Mouse (Mus musculus) adrenal gland, postnatal 4 days (tissue): Measurements from ENCODE around the gene Pde4dip. TPM values are rescaled to one million over a fixed set of nuclear protein-coding genes. Genes with fewer than 3 reads are reported as not detected.

ENCODE experiments used
- DNase-seq, 2 experiments: peaks; one replicate each; pipeline ENCODE4 v3.0.0; 2021 to 2022; ENCODE audit warnings: low spot score in 2 of 2, mixed read lengths in 2 of 2
- total RNA-seq, 2 experiments: library from RNA; stranded (reverse); gene quantifications; 2 replicates each; pipeline ENCODE4 v1.2.3; 2021

Gene Pde4dip
- total RNA-seq, 2 experiments from 2014 or later = 43.0 to 64.5 TPM

DNA sequence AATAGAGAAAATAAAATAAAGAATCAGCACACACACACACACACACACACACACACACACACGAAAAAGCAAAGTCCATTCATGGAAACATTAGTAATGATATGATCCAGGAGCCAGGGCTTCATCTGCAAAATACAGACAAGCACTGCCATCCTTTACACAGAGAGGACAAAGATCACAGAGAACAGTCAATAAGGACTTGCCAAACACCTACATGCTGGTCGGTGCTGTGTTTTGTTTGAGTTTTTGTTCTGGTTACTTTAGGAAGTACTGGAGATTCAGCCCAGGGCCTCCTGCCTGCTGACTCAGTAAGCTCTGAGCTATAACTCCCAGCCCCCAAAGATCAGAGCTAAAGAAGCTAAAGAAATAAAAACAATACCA lies 43.7 kb downstream of the Pde4dip start:
- DNase-seq = no peak

DNA sequence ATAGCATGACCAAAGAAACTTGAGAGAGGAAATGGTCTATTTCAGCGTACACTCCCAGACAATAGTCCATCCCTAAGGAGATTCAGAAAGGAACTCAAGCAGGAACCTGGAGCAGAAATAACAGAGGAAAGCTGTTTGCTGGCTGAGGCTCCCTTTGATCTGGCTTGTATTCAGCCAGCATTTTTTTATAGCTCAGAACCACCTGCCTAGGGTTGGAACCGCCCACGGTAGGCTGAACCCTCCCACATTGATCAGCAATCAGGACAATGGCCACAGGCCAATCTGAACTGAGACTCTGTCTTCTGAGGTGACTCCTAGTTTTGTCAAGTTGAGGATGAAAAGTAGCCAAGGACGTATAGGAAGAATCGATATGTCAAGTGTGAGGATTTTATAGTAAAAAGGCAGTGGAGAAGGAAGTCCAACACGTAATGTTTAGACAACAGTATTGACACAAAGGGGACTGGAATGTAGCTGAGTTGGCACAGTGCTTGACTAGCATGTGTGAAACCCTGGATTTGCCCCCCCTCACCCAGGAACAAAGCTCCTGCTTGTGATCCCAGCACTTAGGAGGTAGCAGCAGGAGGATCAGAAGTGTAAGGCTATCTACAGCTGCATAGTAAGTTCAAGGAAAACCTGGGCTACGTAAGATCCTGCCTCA lies 44.2 kb downstream of the Pde4dip start:
- DNase-seq = no peak

GRCm38 (mm10) chr3:97842641-97843040 lies 45.9 kb downstream of the Pde4dip start:
- no peak for DNase-seq

GRCm38 (mm10) chr3:97840439-97840838 lies 48.1 kb downstream of the Pde4dip start:
- DNase-seq = no peak

DNA sequence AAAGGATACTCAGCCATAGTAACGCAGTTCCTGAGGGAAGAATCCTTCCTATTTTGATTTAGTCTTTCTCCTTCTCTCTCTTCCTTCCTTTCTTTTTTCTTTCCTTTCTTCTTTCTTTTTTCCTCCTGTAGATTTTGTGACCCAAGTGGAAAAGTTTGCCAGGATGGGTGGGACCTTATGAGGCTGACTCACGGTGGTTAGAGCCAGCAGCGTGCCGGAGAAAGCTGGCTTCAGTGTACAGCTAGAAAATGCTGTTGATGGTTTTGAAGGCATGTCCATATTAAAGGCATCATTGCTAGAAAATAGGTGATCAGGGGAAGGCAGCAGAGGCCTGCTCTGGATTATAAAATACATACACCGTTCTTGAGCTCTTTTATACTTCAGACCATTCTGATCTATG lies 52.6 kb downstream of the Pde4dip start:
- DNase-seq = no peak

- DNase-seq = no peak
Measured at GRCm38 (mm10) chr3:97834625-97835024, 53.9 kb downstream of the Pde4dip start.

GRCm38 (mm10) chr3:97831564-97832320 lies 56.8 kb downstream of the Pde4dip start:
- DNase-seq = no peak

DNA sequence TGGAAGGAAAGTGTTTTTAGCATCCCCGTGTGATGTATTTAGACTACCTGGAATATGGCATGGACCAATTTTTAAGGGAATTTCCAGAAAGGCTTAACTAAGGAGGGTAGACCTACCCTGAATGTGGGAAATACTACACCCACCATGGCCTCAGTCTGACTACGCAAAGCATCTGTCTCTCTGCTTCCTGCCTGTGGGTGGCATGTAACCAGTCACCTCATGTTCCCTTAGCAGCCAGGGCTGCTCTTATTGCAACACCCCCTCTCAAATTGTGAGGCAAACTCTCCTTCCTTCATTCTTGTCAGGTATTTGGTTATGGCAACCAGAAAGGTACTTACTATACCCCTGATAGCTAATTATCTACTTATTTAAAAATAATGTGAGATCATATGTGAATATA lies 57.9 kb downstream of the Pde4dip start:
- DNase-seq = no peak

GRCm38 (mm10) chr3:97830122-97830521 lies 58.4 kb downstream of the Pde4dip start:
- DNase-seq = no peak

DNA sequence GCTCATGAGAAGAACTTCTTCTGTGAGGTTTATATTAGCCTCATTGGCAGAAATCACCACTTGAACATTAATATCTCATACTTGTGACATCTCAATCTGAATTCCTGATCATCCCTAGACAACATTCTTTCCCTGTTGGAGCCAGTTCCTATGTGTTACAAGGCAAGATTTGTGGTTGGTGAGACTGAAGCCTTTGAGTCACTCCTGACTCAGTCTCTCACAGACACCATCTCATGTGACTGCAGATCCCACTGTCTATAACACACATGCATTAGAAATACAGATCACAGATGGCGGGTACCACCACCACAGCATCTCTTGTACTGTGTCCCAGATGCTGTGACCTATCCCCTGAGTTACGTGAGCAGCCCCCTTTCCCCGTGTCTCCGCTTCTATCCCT lies 60.2 kb downstream of the Pde4dip start:
- DNase-seq = no peak

DNA sequence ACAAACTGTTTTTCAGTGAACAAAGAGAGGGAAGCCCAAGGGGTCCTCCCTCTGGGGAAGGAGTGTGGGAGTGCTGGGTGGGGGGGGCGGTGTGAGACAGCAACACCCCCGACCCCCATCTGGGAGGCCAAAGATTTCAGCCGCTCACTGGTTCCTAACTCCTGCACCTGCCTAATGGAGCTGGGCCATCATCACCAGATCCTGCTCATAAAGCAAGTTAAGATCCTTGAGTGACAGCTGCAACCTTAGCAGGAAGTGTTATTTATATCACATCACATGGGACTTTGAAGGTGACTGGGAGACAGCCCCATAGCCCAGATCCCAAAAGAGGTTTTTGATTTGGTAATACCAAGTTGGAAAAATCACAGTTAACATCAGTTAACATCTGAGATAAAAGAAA lies 63.3 kb downstream of the Pde4dip start:
- no peak for DNase-seq

DNA sequence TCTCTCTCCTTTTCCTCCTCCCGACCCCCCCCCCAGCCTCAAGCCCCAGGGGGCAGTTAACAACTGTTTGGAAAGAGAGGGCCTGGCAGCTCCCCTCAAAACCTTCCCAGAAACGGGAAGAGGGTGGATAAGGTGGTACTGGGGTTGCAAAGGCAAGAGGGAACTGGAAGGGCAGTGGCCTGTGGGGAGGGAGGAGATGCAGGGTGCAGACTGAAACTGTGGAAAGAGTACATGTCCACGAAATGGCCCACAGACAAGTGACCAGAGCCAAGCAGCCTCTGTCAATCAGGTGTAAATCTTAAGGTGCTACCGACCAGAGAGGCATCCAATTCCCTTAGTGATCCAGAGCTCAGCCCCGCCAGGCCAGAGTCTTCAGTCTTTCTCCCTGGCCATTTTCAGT lies 63.8 kb downstream of the Pde4dip start:
- no peak for DNase-seq

DNA sequence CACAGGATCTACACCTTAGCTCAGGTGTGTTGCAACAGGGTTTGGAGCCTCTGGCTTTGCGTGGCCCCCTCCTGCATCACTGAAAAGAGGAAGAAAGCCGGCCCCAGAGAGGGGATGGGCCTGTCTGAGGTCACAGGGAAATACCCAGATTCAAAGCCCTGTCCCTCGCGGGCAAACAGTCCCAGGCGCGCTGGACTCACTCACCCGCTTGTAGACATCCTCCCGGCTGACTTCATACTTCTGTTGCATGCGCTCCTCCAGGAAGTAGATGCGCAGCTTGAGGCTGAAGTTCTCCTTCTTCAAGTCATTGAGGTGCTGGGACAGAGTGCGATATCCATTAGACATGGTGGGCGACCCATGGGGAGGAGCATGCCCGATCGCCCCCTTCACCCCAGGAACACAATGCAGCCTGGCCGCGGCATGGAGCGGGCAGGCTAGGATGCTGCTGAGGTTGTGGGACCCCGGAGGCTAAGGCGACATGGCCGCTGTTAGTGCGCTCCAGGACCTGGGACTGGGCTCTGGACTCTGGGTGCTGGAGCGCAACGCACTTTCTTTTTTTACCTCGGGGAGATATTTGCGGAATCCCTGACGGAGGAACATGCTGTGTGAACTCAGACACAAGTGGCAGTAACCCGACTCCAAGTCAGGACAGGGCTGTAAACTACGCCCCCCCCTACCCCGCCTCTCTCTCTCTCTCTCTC lies 64.3 kb downstream of the Pde4dip start:
- DNase-seq = no peak

DNA sequence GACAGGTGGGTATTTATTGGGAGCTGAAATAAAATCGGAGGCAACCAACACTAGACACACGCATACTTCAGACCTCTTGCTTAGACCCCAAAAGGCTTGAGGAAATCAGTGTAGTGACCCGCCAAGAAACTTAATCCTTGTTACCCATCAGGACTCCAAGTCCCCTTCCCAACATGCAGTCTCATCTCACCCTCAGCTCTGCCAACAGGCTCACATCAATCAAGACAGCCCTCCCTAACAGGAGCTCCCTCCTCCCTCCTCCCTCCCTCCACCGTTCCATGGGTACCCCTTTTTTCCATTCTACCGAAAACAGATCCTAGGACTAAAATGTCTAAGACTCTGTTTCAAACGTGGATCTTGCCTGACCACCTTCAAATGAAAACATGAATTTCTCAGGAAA lies 65.1 kb downstream of the Pde4dip start:
- DNase-seq = no peak

DNA sequence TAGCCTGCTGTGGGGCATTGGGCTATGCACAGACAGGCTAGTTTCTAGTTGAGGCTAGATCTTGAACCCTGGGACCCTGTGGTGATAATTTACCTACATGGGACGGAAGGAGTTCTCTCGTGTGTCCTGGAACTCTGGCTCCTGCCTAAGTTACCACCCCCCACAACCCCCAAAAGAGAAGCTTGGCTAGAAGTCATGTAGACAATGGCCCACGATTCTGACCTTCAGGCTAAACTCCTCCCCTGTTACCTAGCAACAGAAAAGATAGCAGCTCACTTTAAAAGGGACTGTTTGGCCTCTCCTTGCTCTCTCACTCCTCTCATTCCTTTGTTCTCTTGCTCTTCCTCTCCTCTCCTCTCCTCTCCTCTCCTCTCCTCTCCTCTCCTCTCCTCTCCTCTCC lies 69.5 kb downstream of the Pde4dip start:
- DNase-seq = no peak

GRCm38 (mm10) chr3:97818383-97818982 lies 70.0 kb downstream of the Pde4dip start:
- DNase-seq = no peak

- no peak for DNase-seq
Measured at GRCm38 (mm10) chr3:97811651-97812399, 76.7 kb downstream of the Pde4dip start.

DNA sequence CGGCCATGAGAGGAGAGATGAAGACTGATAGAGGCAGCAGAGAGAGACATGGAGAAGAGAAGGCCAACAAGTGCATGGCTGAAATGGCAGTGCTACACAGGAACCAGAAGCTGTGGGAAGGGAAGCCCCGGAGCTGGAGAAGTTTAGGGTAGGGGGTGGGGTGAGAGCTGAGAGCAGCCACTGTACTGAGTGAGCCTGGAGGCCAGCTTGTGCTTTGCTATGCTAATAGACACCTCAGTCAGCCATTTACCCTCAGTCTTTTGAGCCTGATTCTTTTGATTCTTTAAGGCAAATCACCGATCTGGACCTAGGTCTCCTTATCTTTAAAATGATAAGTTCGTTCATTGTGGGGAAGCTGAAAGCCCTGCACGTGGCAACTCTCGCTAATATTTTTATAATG lies 77.3 kb downstream of the Pde4dip start:
- DNase-seq = no peak

- no peak for DNase-seq
Measured at GRCm38 (mm10) chr3:97810334-97810733, 78.2 kb downstream of the Pde4dip start.

- no peak for DNase-seq
Measured at GRCm38 (mm10) chr3:97805559-97805958, 82.9 kb downstream of the Pde4dip start.

- DNase-seq = no peak
Measured at GRCm38 (mm10) chr3:97803675-97804074, 84.8 kb downstream of the Pde4dip start.
